ENCODE assay signal across 26 mouse cellular contexts in the genomic region with DNA sequence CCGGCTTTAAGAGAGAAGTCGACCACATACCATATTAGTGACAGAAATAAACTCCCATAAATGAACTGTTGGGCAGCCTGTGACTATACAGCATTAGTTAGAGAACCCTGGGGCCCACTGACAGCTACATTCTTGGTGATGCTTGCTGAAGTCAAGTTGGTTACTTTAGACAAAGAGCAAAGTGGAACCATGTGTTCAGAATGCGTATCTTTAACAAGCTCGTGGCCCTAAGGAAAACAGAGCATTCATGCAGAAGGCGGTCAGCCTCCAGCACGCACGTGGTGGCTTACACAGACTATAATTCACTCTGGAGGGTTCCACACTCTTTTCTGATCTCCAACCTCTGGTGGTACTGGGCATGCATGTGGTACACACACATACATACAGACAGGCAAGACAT. TPM values are rescaled to one million over a fixed set of nuclear protein-coding genes. Genes with fewer than 3 reads are reported as not detected.
DNase-seq lines count a peak whose midpoint lies in the region.
"Had no signal": no experiment of that assay in that cellular context is flagged by ENCODE, and none has a peak within 500 bp of the region (broad histone marks: within the 10 kb centered on the region; RNA-seq: fewer than 3 reads in every experiment).

No protein-coding gene starts in this region.

- no peak overlapping the region for H3K4me3 ChIP-seq in embryonic facial prominence, embryonic 10.5 days
- H3K4me3 ChIP-seq in limb, embryonic 10.5 days, result no peak overlapping the region
- no peak overlapping the region for H3K4me3 ChIP-seq in forebrain, embryonic 10.5 days
- H3K4me3 ChIP-seq: embryonic facial prominence, embryonic 12.5 days; embryonic facial prominence, embryonic 15.5 days; forebrain, embryonic 12.5 days; forebrain, embryonic 15.5 days; heart, embryonic 12.5 days; heart, embryonic 15.5 days; hindbrain, embryonic 10.5 days; hindbrain, embryonic 13.5 days had no signal

- no peak overlapping the region for H3K27ac ChIP-seq in embryonic facial prominence, embryonic 10.5 days (replicated peaks)
- no peak overlapping the region for H3K27ac ChIP-seq in limb, embryonic 10.5 days
- H3K27ac ChIP-seq in forebrain, embryonic 10.5 days, result no peak overlapping the region
- H3K27ac ChIP-seq: embryonic facial prominence, embryonic 12.5 days; embryonic facial prominence, embryonic 15.5 days; forebrain, embryonic 12.5 days; forebrain, embryonic 15.5 days; heart, embryonic 15.5 days; hindbrain, embryonic 10.5 days; hindbrain, embryonic 13.5 days had no signal

- H3K36me3 ChIP-seq in embryonic facial prominence, embryonic 10.5 days (replicated peaks), result no peaks in the 10 kb centered on the region
- no peaks in the 10 kb centered on the region for H3K36me3 ChIP-seq in limb, embryonic 10.5 days
- no peaks in the 10 kb centered on the region for H3K36me3 ChIP-seq in forebrain, embryonic 10.5 days (replicated peaks)
- H3K36me3 ChIP-seq: embryonic facial prominence, embryonic 12.5 days; embryonic facial prominence, embryonic 15.5 days; forebrain, embryonic 12.5 days; forebrain, embryonic 15.5 days; heart, embryonic 12.5 days; heart, embryonic 15.5 days; hindbrain, embryonic 10.5 days; hindbrain, embryonic 13.5 days had no signal

- H3K27me3 ChIP-seq in embryonic facial prominence, embryonic 10.5 days (replicated peaks; ENCODE audit: low read depth, poor library complexity, severe bottlenecking), result no peaks in the 10 kb centered on the region
- no peaks in the 10 kb centered on the region for H3K27me3 ChIP-seq in limb, embryonic 10.5 days (ENCODE audit: low read depth, poor library complexity, severe bottlenecking)
- H3K27me3 ChIP-seq in forebrain, embryonic 10.5 days (ENCODE audit: poor library complexity, severe bottlenecking), result no peaks in the 10 kb centered on the region
- H3K27me3 ChIP-seq: embryonic facial prominence, embryonic 12.5 days; embryonic facial prominence, embryonic 15.5 days; forebrain, embryonic 12.5 days; forebrain, embryonic 15.5 days; heart, embryonic 12.5 days; heart, embryonic 15.5 days; hindbrain, embryonic 13.5 days had no signal

- WGBS in embryonic facial prominence, embryonic 10.5 days, result 43% methylated on average over 7 of the region's 7 CpGs
- WGBS in limb, embryonic 10.5 days, result 49% methylated on average over 7 of the region's 7 CpGs
- WGBS in forebrain, embryonic 10.5 days, result 69% methylated on average over 7 of the region's 7 CpGs

- H3K9me3 ChIP-seq in embryonic facial prominence, embryonic 10.5 days, result no peaks in the 10 kb centered on the region
- no peaks in the 10 kb centered on the region for H3K9me3 ChIP-seq in limb, embryonic 10.5 days (replicated peaks)
- H3K9me3 ChIP-seq in forebrain, embryonic 10.5 days, result no peaks in the 10 kb centered on the region
- H3K9me3 ChIP-seq: embryonic facial prominence, embryonic 12.5 days; embryonic facial prominence, embryonic 15.5 days; forebrain, embryonic 12.5 days; forebrain, embryonic 15.5 days; heart, embryonic 12.5 days; heart, embryonic 15.5 days; hindbrain, embryonic 10.5 days; hindbrain, embryonic 13.5 days had no signal

- peaks cover 5% of the 10 kb centered on the region; the same call in 1 of the 2 replicates for H3K4me1 ChIP-seq in embryonic facial prominence, embryonic 10.5 days
- H3K4me1 ChIP-seq in limb, embryonic 10.5 days, result peaks cover 22% of the 10 kb centered on the region
- peaks cover 7% of the 10 kb centered on the region for H3K4me1 ChIP-seq in forebrain, embryonic 10.5 days
- H3K4me1 ChIP-seq: embryonic facial prominence, embryonic 15.5 days; forebrain, embryonic 12.5 days; forebrain, embryonic 15.5 days; heart, embryonic 15.5 days had no signal

- DNase-seq in retina, postnatal 1 day, result peak; percentile 11
- no peak for DNase-seq in retina, embryonic 14.5 days (ENCODE audit: low spot score)
- DNase-seq in embryonic facial prominence, embryonic 10.5 days (ENCODE audit: low spot score), result peak; percentile 30
- peak; percentile 33 for DNase-seq in limb, embryonic 10.5 days (ENCODE audit: low spot score)
- peak; percentile 31 for DNase-seq in mesoderm, embryonic 11.5 days (ENCODE audit: low read depth, low spot score)
- no peak for DNase-seq in forebrain, embryonic 10.5 days (ENCODE audit: extremely low spot score, low spot score)
- no peak for DNase-seq in kidney, postnatal 25 days
- no peak for DNase-seq in layer of hippocampus, adult 8-10 months (ENCODE audit: low spot score in 2 of 2)
- DNase-seq: adrenal gland, adult 2 months; adrenal gland, postnatal 14 days; cerebellum, adult 11 months; cerebellum, adult 2 months; cerebellum, adult 9-11 months; cerebellum, postnatal 25 days; gastrocnemius, postnatal 10 days; gastrocnemius, postnatal 36 days; heart, postnatal 10 days; heart, postnatal 36 days had no signal

RNA-seq across cellular contexts. Expression of a gene that starts 26.6 kb away (rescaled TPM):
- 13.8 and 14.7 TPM in 2 replicates for polyA plus RNA-seq in embryonic facial prominence, embryonic 10.5 days (2016; fragmentation: Nextera tagmentation; extraction: Ambion mirVana)
- polyA plus RNA-seq in limb, embryonic 10.5 days (2016; fragmentation: Nextera tagmentation; extraction: Ambion mirVana), result 12.4 and 13.8 TPM in 2 replicates
- polyA plus RNA-seq in forebrain, embryonic 10.5 days (2016; fragmentation: Nextera tagmentation; extraction: Ambion mirVana), result 13.4 and 14.4 TPM in 2 replicates
- 10 to 100 TPM; 30.3 to 32.7 (median 30.8) TPM for total RNA-seq in layer of hippocampus, adult 8-10 months (2022)

Comparison
In these comparisons a context has a peak if more than half of its experiments do, and no peak if none do; other contexts are left out.
1. DNase-seq: peak in retina, postnatal 1 day (single experiment), embryonic facial prominence, embryonic 10.5 days (single experiment), limb, embryonic 10.5 days (single experiment) and mesoderm, embryonic 11.5 days (single experiment); none in retina, embryonic 14.5 days (single experiment), forebrain, embryonic 10.5 days (single experiment), kidney, postnatal 25 days (0 of 2) and layer of hippocampus, adult 8-10 months (0 of 2).